Mouse (Mus musculus) retina, embryonic 14.5 days (tissue): ENCODE results near the gene Psmd9.
A peak's percentile ranks its signal among the peaks of the same experiment; 100 is the strongest.
"Not testable (repeated sequence)": the region's sequence is repeated elsewhere in the genome, so short reads cannot be mapped to it uniquely, and the experiment has no call there.

Experiments used
- DNase-seq: peaks from one replicate; pipeline ENCODE4 v3.0.0-alpha.2; 2015; ENCODE audit warnings: low spot score

Gene Psmd9

DNA sequence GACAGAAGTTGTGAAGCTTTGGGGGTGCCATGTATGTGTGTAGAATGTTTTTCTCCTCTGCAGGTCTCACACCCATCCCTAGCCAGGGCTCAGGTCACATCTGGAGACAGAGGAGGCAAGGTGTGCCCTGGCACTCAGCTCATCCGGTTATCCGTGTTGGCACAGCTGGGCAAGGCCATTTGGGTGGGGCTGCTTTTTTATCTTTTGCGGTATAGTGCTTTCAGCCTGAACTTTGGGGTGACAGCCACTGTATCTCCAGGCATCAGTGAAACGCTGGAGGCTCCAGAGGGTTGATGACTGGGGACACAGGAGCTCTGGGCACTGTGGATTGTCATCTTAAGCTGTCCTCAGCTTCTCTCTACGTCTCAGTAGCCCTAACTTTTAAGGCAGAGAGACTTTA is 24.2 kb downstream of the Psmd9 start:
- no peak for DNase-seq

- no peak for DNase-seq
Measured at GRCm38 (mm10) chr5:123194856-123195255, 25.6 kb downstream of the Psmd9 start.

DNA sequence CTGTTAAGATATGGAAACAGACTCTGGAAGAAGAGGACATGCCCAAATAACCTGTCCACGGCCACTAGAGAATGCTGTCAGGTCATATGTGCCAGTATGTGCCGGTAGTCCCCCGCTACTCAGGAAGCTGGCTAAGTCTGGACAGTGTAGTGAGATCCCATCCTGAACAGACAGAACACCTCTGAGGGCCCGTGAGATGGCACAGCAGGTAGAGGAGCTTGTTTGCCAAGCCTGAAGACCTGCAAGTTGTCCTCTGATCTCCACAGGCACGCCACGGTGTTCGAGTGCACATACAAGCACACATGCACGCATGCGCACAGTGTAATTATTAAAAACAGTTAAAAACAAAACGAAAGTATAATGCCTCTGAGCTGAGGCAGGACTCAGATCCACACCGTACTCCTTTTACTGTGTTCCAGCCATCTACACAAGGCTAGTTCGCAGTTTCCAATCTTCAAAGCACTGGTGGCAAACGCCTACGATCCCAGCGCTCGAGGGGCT is 26.3 kb downstream of the Psmd9 start:
- no peak for DNase-seq

DNA sequence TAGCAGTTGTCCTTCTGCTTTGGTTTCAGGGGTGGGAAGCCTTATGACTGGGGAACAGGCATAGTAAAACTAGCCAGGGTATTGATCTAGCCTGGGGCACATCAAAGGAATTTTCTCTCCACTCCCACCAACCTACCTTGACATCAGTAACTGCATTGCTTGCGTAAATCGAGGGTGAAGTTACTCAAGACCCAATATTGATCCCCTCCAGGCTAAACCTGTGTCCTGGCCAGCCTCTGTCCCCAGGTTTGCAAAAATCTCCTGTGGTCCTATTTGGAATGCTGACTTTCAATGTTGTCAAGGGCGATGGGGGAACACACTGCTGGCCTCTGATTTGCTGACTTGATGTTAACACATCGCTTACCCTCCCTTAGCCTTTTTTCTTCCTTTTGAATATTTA is 27.5 kb downstream of the Psmd9 start:
- no peak for DNase-seq

DNA sequence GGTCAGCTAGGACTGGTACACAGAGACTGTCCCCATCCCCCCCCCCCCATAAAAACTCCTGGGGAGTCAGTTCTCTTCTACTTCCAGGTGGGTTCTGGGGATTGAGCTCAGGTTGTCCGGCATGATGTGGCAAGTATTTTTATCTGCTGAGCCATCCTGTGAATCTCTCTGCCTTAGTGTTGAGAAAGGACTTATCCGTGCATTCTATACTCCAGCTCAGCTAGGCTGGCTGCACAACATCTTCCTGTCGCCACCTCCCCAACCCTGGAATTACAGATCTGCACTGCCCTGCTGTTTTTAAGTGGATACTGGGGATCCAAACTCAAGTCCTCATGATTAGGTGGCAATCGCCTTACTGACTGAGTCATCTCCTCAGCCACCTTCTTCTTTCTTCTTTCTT is 29.3 kb downstream of the Psmd9 start:
- no peak for DNase-seq

- not testable (repeated sequence) for DNase-seq
Measured at GRCm38 (mm10) chr5:123200816-123201522, 31.8 kb downstream of the Psmd9 start.

GRCm38 (mm10) chr5:123201523-123201892 is 32.3 kb downstream of the Psmd9 start:
- DNase-seq, result no peak

DNA sequence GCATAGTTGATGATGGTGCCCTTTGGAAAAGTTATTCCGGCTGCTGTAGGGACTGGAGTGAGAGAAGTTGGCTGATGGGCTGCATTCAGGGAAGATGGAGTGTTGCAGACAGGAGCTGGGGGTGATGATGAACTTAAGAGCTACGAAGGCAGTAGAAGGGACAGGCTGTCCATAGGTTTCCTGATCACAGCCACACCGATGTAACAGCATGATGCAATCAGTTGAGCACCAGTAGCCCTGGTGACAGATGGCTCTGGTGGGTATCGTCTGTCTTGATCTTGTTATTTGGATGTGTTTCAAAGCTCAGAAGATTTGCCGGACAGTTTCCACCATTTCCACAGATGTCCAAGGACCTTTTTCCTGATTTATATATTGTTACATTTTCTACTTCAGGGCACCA is 32.8 kb downstream of the Psmd9 start:
- no peak for DNase-seq

DNA sequence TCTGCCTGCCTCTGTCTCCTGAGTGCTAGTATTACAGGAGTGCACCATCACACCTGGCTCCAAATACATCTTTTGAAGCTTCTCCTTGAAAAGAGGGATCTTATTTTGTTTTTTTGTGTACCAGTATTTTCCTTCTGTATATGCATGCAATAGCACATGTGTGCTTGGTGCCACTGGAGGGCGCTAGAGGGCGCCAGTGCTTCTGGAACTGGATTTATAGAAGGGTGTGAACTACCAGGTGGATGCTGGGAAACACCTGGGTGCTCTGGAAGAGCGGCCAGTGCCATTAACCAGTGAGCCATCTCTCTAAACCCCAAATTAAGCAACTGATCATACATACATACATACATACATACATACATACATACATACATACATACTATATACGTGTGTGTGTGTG is 33.6 kb downstream of the Psmd9 start:
- not testable (repeated sequence) for DNase-seq

DNA sequence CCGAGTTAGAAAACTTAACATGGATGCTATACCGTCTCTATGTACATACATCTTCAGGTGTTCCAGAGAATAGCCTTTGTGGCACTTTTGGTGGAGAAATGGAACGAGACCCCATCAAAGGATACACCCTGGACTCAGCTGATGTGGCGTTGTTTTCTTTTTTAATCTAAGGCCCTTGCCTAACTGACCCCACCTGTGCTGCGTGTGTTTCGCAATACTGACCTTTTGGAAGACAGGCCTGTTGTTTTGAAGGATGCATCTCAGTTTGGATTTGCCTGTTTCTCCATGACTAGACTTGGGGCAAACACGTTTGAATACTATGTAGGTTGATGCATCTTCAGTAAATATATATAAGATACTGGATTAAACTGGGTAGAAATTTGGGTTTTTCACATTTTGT is 34.4 kb downstream of the Psmd9 start:
- DNase-seq, result not testable (repeated sequence)

GRCm38 (mm10) chr5:123222346-123223050 is 53.3 kb downstream of the Psmd9 start:
- not testable (repeated sequence) for DNase-seq

DNA sequence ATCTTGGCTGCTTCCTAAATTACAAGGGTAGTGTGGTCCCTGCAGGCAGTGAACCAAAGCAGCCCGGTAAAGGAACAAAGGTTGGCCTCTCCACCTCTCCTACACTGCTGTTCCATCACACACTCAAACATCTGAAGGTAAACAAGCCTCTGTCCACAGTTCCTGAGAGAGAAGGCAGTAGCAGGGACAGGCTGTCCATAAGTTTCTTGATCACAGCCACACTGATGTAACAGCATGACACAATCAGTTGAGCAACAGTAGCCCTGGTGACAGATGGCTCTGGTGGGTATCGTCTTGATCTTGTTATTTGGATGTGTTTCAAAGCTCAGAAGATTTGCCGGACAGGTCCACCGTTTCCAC is 53.8 kb downstream of the Psmd9 start:
- DNase-seq, result no peak

- DNase-seq, result not testable (repeated sequence)
Measured at GRCm38 (mm10) chr5:123223861-123224260, 54.6 kb downstream of the Psmd9 start.

DNA sequence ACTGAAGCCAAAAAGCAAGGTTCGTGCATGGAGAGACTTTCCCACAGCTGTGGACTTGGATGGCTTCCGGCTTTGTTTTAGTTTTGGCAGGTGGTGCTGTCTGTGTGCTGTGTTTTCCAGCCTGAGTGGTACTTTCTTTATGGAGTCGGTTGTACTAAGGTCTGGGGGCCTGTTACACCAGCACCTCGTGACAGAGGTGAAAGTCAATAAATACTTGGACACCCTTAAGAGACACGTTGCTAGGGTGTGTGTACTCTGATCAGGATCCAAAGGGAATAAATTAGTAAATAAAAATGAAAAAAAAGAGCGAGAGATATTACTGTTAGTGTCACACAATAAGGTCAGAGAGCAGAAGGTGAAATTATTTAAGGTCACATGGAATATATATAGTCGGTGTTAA is 57.6 kb downstream of the Psmd9 start:
- DNase-seq, result no peak

DNA sequence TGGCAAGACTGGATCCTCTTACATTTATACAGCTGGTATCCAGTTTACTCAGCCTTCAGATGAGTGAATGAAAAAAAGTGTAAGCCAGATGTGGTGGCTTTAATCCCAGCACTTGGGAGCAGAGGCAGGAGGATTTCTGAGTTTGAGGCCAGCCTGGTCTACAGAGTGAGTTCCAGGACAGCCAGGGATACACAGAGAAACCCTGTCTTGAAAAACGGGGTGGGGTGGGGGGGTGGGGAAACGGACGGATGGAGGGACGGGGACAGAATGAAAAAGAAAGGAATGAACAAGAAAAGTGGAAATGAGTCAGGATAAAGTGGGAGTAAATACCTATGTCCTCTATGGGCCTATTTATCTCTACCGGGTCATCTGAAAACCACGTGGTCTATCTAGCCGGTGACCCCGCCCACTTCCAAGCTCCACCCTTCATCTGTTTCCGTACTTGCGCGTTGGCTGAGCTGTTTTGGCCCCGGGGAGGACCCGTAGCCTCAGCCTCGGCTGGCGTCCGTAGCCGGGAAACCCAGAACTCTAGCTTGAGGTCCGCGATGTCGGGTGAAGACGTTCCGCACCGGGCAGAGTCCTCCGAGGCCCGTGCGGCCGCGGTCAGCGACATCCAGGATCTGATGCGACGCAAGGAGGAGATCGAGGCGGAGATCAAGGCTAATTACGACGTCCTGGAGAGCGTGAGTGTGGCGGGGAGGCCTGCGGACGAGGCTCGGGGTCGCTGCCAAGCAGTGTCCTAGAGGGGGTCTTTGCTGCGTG is 58.7 kb downstream of the Psmd9 start:
- DNase-seq, result peak; percentile 95

GRCm38 (mm10) chr5:123228524-123228922 is 59.3 kb downstream of the Psmd9 start:
- DNase-seq, result no peak

- DNase-seq, result no peak
Measured at GRCm38 (mm10) chr5:123229296-123229695, 60.1 kb downstream of the Psmd9 start.

DNA sequence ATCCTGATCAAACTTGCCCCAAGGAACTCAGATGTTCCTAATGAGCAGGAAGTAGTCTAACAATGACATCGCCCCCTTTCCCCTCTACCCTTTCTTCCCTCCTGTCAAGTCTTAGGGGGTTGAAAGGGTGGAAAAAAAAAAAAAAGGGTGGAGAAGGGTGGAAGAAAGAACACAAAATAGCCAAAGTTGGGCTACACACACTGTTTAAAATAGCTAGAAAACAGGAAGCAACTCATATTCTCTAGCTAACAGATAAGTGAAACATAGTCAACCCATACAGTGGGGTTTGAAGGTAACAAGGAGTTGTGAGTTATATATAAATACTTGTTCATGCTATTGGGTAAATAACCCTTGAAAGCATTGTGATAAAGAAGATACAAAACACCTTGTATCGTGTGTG is 63.0 kb downstream of the Psmd9 start:
- no peak for DNase-seq

- peak; percentile 58 for DNase-seq
Measured at GRCm38 (mm10) chr5:123235731-123236130, 66.5 kb downstream of the Psmd9 start.

- DNase-seq, result no peak
Measured at GRCm38 (mm10) chr5:123236426-123236825, 67.2 kb downstream of the Psmd9 start.

DNA sequence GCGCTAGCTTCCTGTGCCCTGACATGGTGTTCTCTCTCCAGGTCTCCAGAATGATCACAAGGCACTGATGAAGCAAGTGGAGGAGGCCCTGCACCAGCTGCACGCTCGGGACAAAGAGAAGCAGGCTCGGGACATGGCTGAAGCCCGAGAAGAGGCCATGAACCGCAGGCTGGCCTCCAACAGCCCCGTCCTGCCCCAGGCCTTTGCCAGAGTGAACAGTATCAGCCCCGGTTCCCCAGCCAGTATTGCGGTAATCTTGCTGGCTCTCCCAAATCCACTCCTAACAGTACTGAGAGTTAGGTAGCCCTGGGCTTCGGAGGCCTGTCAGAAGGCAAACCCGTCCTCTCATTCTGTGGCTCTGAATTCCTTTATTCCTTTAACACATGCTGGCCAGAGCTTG is 70.3 kb downstream of the Psmd9 start:
- no peak for DNase-seq

DNA sequence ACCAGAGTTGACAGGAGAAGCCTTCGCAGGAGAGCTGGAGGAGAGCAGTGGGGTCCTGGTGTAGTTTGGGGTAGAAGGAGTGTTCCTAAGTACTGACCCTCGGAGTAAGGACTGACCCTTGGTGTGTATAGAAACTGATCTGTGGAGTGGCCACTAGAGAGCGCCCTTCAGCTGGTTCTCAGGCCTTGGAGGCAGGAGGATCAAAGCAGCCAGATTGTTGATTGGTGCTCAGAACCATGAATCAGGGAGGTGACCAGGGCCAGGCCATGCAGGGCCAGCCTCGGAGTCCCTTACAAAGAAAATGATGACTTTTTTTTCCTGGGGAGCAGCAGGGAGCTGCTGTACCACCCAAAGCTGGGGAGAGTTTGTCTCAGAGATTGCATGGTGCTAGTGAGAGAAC is 76.3 kb downstream of the Psmd9 start:
- DNase-seq, result peak; percentile 85

- DNase-seq, result no peak
Measured at GRCm38 (mm10) chr5:123251390-123251789, 82.2 kb downstream of the Psmd9 start.
